Mouse (Mus musculus) spleen, adult 2 months (tissue): ENCODE measurements around the gene Atf5. TPM values are rescaled to one million over a fixed set of nuclear protein-coding genes. Genes with fewer than 3 reads are reported as not detected.

Experiments used
- DNase-seq, 2 experiments: peaks; one replicate each; pipeline versions ENCODE4 v3.0.0 to v3.0.0-alpha.2; 2012 to 2021; ENCODE audit warnings: low spot score in 2 of 2, low read depth in 1 of 2
- H3K27ac ChIP-seq: fragments of 200-500 bp; 2 replicates; pipeline ENCODE4 v1.5.1; 2012; ENCODE audit warnings: low read length, inconsistent platforms; ENCODE audit not compliant: insufficient read depth
- H3K27me3 ChIP-seq: fragments of 200-500 bp; 2 replicates; pipeline ENCODE4 v1.6.1; 2012; ENCODE audit warnings: mild to moderate bottlenecking, moderate library complexity, low read length, inconsistent platforms; ENCODE audit not compliant: control insufficient read depth, insufficient read depth
- H3K36me3 ChIP-seq: fragments of 200-500 bp; 2 replicates; pipeline ENCODE4 v1.6.1; 2012; ENCODE audit warnings: mild to moderate bottlenecking, low read length, inconsistent platforms; ENCODE audit not compliant: control insufficient read depth, insufficient read depth
- H3K4me1 ChIP-seq: fragments of 200-500 bp; 2 replicates; pipeline ENCODE4 v1.6.1; 2011; ENCODE audit warnings: inconsistent platforms; ENCODE audit not compliant: control insufficient read depth, insufficient read depth, insufficient read length
- H3K4me3 ChIP-seq: fragments of 200-500 bp; 2 replicates; pipeline ENCODE4 v1.5.1; 2011; ENCODE audit warnings: mild to moderate bottlenecking, inconsistent platforms; ENCODE audit not compliant: insufficient read depth, insufficient read length; ENCODE audit errors: extremely low read depth
- CTCF ChIP-seq: fragments of 200-500 bp; IDR thresholded peaks from 2 replicates; pipeline ENCODE4 v1.5.1; 2011; ENCODE audit warnings: mild to moderate bottlenecking, inconsistent platforms; ENCODE audit not compliant: insufficient read depth, insufficient read length, insufficient replicate concordance; ENCODE audit errors: extremely low read depth
- POLR2A ChIP-seq: fragments of 200-500 bp; IDR thresholded peaks from 2 replicates; pipeline ENCODE4 v1.6.1; 2011; ENCODE audit warnings: low read depth, low read length, inconsistent platforms
- WGBS: fragments of 180-500 bp; shearing (Covaris S2); methylation state at CpG from one replicate; pipeline ENCODE4 v1.1.7; 2018; 5-methylcytosine and 5-hydroxymethylcytosine counted together
- polyA plus RNA-seq: library from polyadenylated mRNA; depleted of rRNA; stranded (reverse); fragments of >200 nt; gene quantifications from 2 replicates; pipeline ENCODE4 v1.2.3, GENCODE M21; 2012; rRNA removed

Atf5 gene
- polyA plus RNA-seq, 1 experiment = 49.6 TPM

GRCm38 (mm10) chr7:44780101-44780500 is 36.4 kb downstream of the Atf5 start:
- DNase-seq = no peak
- no peak overlapping the region for H3K27ac ChIP-seq
- no peaks in the 10 kb centered on the region for H3K27me3 ChIP-seq
- WGBS = 90% methylated on average over 8 of the region's 8 CpGs
- TF ChIP-seq CTCF (no peak), POLR2A (no peak)
- no peaks in the 10 kb centered on the region for H3K4me1 ChIP-seq
- H3K36me3 ChIP-seq = peaks cover 13% of the 10 kb centered on the region
- H3K4me3 ChIP-seq = no peak overlapping the region

- Histone ChIP-seq H3K27ac (no peak overlapping the region), H3K4me3 (no peak overlapping the region), H3K36me3 (peaks cover 19% of the 10 kb centered on the region), H3K27me3 (no peaks in the 10 kb centered on the region), H3K4me1 (no peaks in the 10 kb centered on the region)
- no peak for TF ChIP-seq CTCF
- DNase-seq = no peak
- WGBS = 91% methylated on average over 9 of the region's 9 CpGs
These were observed 39.5 kb downstream of the Atf5 start for GRCm38 (mm10) chr7:44776849-44777498.

GRCm38 (mm10) chr7:44772591-44773204 is 43.8 kb downstream of the Atf5 start:
- no peaks in the 10 kb centered on the region for H3K27me3 ChIP-seq
- no peak for DNase-seq
- WGBS = 59% methylated on average over 8 of the region's 8 CpGs
- no peaks in the 10 kb centered on the region for H3K4me1 ChIP-seq
- H3K36me3 ChIP-seq = peaks cover 41% of the 10 kb centered on the region
- no peak for TF ChIP-seq POLR2A
- TF ChIP-seq CTCF = no peak
- no peak overlapping the region for H3K27ac ChIP-seq
- no peak overlapping the region for H3K4me3 ChIP-seq

GRCm38 (mm10) chr7:44770046-44770578 is 46.3 kb downstream of the Atf5 start:
- no peak for DNase-seq
- Histone ChIP-seq H3K36me3 (peaks cover 51% of the 10 kb centered on the region), H3K27ac (no peak overlapping the region), H3K27me3 (no peaks in the 10 kb centered on the region), H3K4me1 (no peaks in the 10 kb centered on the region), H3K4me3 (no peak overlapping the region)
- no peak for TF ChIP-seq CTCF
- TF ChIP-seq POLR2A = no peak
- WGBS = 60% methylated on average over 6 of the region's 6 CpGs

- 89% methylated on average over 5 of the region's 5 CpGs for WGBS
These were observed 48.3 kb downstream of the Atf5 start for GRCm38 (mm10) chr7:44768129-44768528.

More at GRCm38 (mm10) chr7:44768129-44768528, 48.3 kb downstream of the Atf5 start:
- Histone ChIP-seq H3K36me3 (peaks cover 52% of the 10 kb centered on the region), H3K4me3 (no peak overlapping the region), H3K4me1 (no peaks in the 10 kb centered on the region), H3K27me3 (no peaks in the 10 kb centered on the region), H3K27ac (no peak overlapping the region)
- TF ChIP-seq CTCF = no peak
- TF ChIP-seq POLR2A = no peak
- DNase-seq = no peak

Other genes with a start within 250 kb of the Atf5 start
- gene Napsa, start 244.3 kb downstream of the Atf5 start, polyA plus RNA-seq = 256 and 335 TPM in 2 replicates
- gene Kcnc3, start 226.0 kb downstream of the Atf5 start, polyA plus RNA-seq = 3.5 and 4.2 TPM in 2 replicates
- gene Myh14, start 145.8 kb downstream of the Atf5 start, polyA plus RNA-seq = 0.09 and 0.63 TPM in 2 replicates
- gene Izumo2, start 107.9 kb downstream of the Atf5 start, polyA plus RNA-seq = not detected in 2 replicates
- 46.4 and 52.5 TPM in 2 replicates for gene Vrk3, start 68.2 kb downstream of the Atf5 start, polyA plus RNA-seq
- 0.25 and 0.27 TPM in 2 replicates for gene Zfp473, start 65.6 kb downstream of the Atf5 start, polyA plus RNA-seq
- 43.8 and 60.5 TPM in 2 replicates for gene Nup62, start 570 bp downstream of the Atf5 start, polyA plus RNA-seq
- 175 and 251 TPM in 2 replicates for gene Il4i1, start 271 bp downstream of the Atf5 start, polyA plus RNA-seq
- 67.8 and 105 TPM in 2 replicates for gene Akt1s1, start 32.3 kb upstream of the Atf5 start, polyA plus RNA-seq
- gene Tbc1d17, start 32.4 kb upstream of the Atf5 start, polyA plus RNA-seq = 68.4 and 91.7 TPM in 2 replicates
- 67.3 and 84.9 TPM in 2 replicates for gene Pnkp, start 40.5 kb upstream of the Atf5 start, polyA plus RNA-seq
- gene Ptov1, start 53.1 kb upstream of the Atf5 start, polyA plus RNA-seq = 66.2 and 77.3 TPM in 2 replicates
- 113 and 136 TPM in 2 replicates for gene Med25, start 76.1 kb upstream of the Atf5 start, polyA plus RNA-seq
- gene Fuz, start 79.4 kb upstream of the Atf5 start, polyA plus RNA-seq = 52.8 and 54.4 TPM in 2 replicates
- gene Ap2a1, start 112.8 kb upstream of the Atf5 start, polyA plus RNA-seq = 69.9 and 91.7 TPM in 2 replicates
- gene Tsks, start 126.5 kb upstream of the Atf5 start, polyA plus RNA-seq = not detected in 2 replicates
- 4.8 and 6.1 TPM in 2 replicates for gene Cpt1c, start 158.2 kb upstream of the Atf5 start, polyA plus RNA-seq
- gene Prmt1, start 169.9 kb upstream of the Atf5 start, polyA plus RNA-seq = 109 and 112 TPM in 2 replicates
- gene Irf3, start 181.0 kb upstream of the Atf5 start, polyA plus RNA-seq = 134 and 147 TPM in 2 replicates
- gene Bcl2l12, start 182.1 kb upstream of the Atf5 start, polyA plus RNA-seq = 33.2 and 38.5 TPM in 2 replicates
- gene Scaf1, start 199.7 kb upstream of the Atf5 start, polyA plus RNA-seq = 59.0 and 65.4 TPM in 2 replicates
- 55.1 and 65.1 TPM in 2 replicates for gene Rras, start 201.3 kb upstream of the Atf5 start, polyA plus RNA-seq
- gene Prr12, start 236.2 kb upstream of the Atf5 start, polyA plus RNA-seq = 16.1 TPM in 2 replicates
- 67.9 and 95.7 TPM in 2 replicates for gene Nosip, start 245.8 kb upstream of the Atf5 start, polyA plus RNA-seq
- gene Prrg2, start 246.0 kb upstream of the Atf5 start, polyA plus RNA-seq = 19.9 and 27.6 TPM in 2 replicates